Mouse (Mus musculus) frontal cortex, postnatal 10 days (tissue): ENCODE measurements around the gene Plekhg5.
A peak's percentile ranks its signal among the peaks of the same experiment; 100 is the strongest.

Experiments used
- DNase-seq, 2 experiments: peaks; one replicate each; pipeline ENCODE4 v3.0.0; 2022; ENCODE audit warnings: low spot score in 2 of 2, mixed read lengths in 1 of 2

The Plekhg5 gene

GRCm38 (mm10) chr4:152097911-152098799, 25.9 kb downstream of the Plekhg5 start:
- no peak for DNase-seq

GRCm38 (mm10) chr4:152100541-152100940, 28.2 kb downstream of the Plekhg5 start:
- no peak for DNase-seq

GRCm38 (mm10) chr4:152101081-152101653, 28.9 kb downstream of the Plekhg5 start:
- no peak for DNase-seq

GRCm38 (mm10) chr4:152101921-152102320, 29.6 kb downstream of the Plekhg5 start:
- DNase-seq, result peak in 1 of 2 experiments; percentile 17

- DNase-seq, result peak in 1 of 2 experiments; percentile 69
Measured at GRCm38 (mm10) chr4:152103025-152103424, 30.7 kb downstream of the Plekhg5 start.

- no peak for DNase-seq
Measured at GRCm38 (mm10) chr4:152106746-152107145, 34.4 kb downstream of the Plekhg5 start.

- no peak for DNase-seq
Measured at GRCm38 (mm10) chr4:152107493-152107892, 35.2 kb downstream of the Plekhg5 start.

- peak; percentile 63 to 69 for DNase-seq
Measured at GRCm38 (mm10) chr4:152107971-152108509, 35.7 kb downstream of the Plekhg5 start.

- no peak for DNase-seq
Measured at GRCm38 (mm10) chr4:152108673-152109072, 36.4 kb downstream of the Plekhg5 start.

- no peak for DNase-seq
Measured at GRCm38 (mm10) chr4:152109509-152109908, 37.2 kb downstream of the Plekhg5 start.

- DNase-seq, result no peak
Measured at GRCm38 (mm10) chr4:152110689-152111088, 38.4 kb downstream of the Plekhg5 start.

GRCm38 (mm10) chr4:152112329-152112728, 40.0 kb downstream of the Plekhg5 start:
- DNase-seq, result no peak

- DNase-seq, result no peak
Measured at GRCm38 (mm10) chr4:152114080-152114479, 41.8 kb downstream of the Plekhg5 start.

GRCm38 (mm10) chr4:152115921-152116612, 43.8 kb downstream of the Plekhg5 start, which contains the start of gene Tnfrsf25:
TSS of gene Tnfrsf25 (plus strand) at chr4:152115934.
- no peak for DNase-seq

GRCm38 (mm10) chr4:152117538-152117937, 45.2 kb downstream of the Plekhg5 start:
- DNase-seq, result no peak

- DNase-seq, result no peak
Measured at GRCm38 (mm10) chr4:152119396-152120292, 47.3 kb downstream of the Plekhg5 start.

GRCm38 (mm10) chr4:152120311-152121182, 48.2 kb downstream of the Plekhg5 start:
- no peak for DNase-seq

GRCm38 (mm10) chr4:152121183-152121505, 48.8 kb downstream of the Plekhg5 start:
- DNase-seq, result no peak

GRCm38 (mm10) chr4:152124361-152124961, 52.2 kb downstream of the Plekhg5 start:
- no peak for DNase-seq
